Mouse (Mus musculus) E14TG2a.4 (cell line): ENCODE results near the gene 4930469K13Rik.

Experiments used
- CTCF ChIP-seq: conservative IDR thresholded peaks from 2 replicates; pipeline ENCODE4 v1.5.1; 2014; ENCODE audit warnings: low read length
- NANOG ChIP-seq: IDR thresholded peaks from 2 replicates; pipeline ENCODE4 v1.6.1; 2014; ENCODE audit warnings: borderline replicate concordance, low read length, mixed read lengths

DNA sequence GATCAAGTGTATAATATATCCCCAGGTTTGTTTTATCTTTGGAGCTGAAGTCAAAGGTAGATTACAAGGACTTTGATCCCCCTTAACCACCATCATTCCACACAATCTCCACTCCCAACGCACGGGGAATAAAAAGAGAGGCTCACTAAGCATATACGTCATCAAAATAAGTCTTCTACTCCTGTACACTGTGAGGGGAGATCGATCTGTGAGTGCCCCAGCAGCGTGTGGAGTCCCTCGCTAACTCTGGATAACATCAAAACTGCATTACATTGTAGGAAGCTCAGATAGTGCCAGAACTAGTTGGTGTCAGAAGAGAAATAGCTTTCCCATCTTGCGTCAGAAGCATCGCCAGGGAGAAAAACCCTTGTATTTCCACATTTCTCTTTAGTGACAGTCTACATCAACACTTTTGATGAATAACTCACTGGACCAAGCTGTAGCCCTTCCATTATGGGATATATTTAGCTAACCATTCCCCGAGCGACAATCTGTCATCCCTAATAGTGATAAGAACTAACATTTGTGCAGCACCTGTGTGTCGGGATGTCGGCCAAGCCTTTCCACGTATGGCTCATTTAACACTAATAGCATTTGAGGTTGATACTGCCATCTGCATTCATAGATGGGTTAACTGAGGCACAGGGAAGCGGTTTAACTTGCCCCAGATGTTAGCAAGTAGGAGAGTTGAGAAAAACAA, 123.9 kb downstream of the 4930469K13Rik start:
- no peak for TF ChIP-seq CTCF
- no peak for TF ChIP-seq NANOG
